Mouse (Mus musculus) limb, embryonic 11.5 days (tissue): ENCODE results near the gene Gas2l2. TPM values are rescaled to one million over a fixed set of nuclear protein-coding genes. Genes with fewer than 3 reads are reported as not detected.

Experiments
- ATAC-seq: fragments of 200-750 bp; cut with Nextera tagmentation; 2 replicates; pipeline ENCODE4 v1.8.0; 2017; ENCODE audit warnings: low read depth; ENCODE audit not compliant: insufficient number of reproducible peaks, low FRiP score, low TSS enrichment
- DNase-seq: peaks from one replicate; pipeline ENCODE4 v3.0.0-alpha.2; 2015; ENCODE audit warnings: low spot score
- H3K27ac ChIP-seq: fragments of 300-500 bp; sonication (generic); replicated peaks from 2 replicates; pipeline ENCODE4 v1.5.1; 2014; ENCODE audit warnings: low read depth, mild to moderate bottlenecking, low read length
- H3K27me3 ChIP-seq: fragments of 300-500 bp; sonication (generic); 2 replicates; pipeline ENCODE4 v1.6.1; 2014; ENCODE audit warnings: mild to moderate bottlenecking, low read length, mixed read lengths; ENCODE audit not compliant: control insufficient read depth, insufficient read depth
- H3K36me3 ChIP-seq: fragments of 300-500 bp; sonication (generic); 2 replicates; pipeline ENCODE4 v1.6.1; 2014; ENCODE audit warnings: mild to moderate bottlenecking, low read length, moderate library complexity, mixed read lengths; ENCODE audit not compliant: control insufficient read depth, insufficient read depth
- H3K4me1 ChIP-seq: fragments of 300-500 bp; sonication (generic); 2 replicates; pipeline ENCODE4 v1.6.1; 2014; ENCODE audit warnings: low read length, mixed read lengths; ENCODE audit not compliant: control insufficient read depth, insufficient read depth
- H3K4me2 ChIP-seq: fragments of 300-500 bp; sonication (generic); 2 replicates; pipeline ENCODE4 v1.6.1; 2014; ENCODE audit warnings: low read depth, mild to moderate bottlenecking, moderate library complexity; ENCODE audit not compliant: severe bottlenecking
- H3K4me3 ChIP-seq: fragments of 300-500 bp; sonication (generic); 2 replicates; pipeline ENCODE4 v1.5.1; 2014; ENCODE audit warnings: low read depth, low read length
- H3K9ac ChIP-seq: fragments of 300-500 bp; sonication (generic); 2 replicates; pipeline ENCODE4 v1.6.1; 2014; ENCODE audit warnings: mild to moderate bottlenecking, low read length
- H3K9me3 ChIP-seq: fragments of 300-500 bp; sonication (generic); 2 replicates; pipeline ENCODE4 v1.6.1; 2016; ENCODE audit warnings: low read length; ENCODE audit not compliant: control insufficient read depth
- WGBS: fragments of 180-500 bp; shearing (Covaris S2); extraction: QIAGEN DNeasy Blood & Tissue Kit; methylation state at CpG from one replicate; pipeline ENCODE4 v1.1.7; 2014; 5-methylcytosine and 5-hydroxymethylcytosine counted together
- polyA plus RNA-seq: library from polyadenylated mRNA; unstranded; fragments of >200 nt; fragmentation: Nextera tagmentation; extraction: Ambion mirVana; gene quantifications from 2 replicates; pipeline ENCODE4 v1.2.1, GENCODE M21; 2014

Gene Gas2l2
- polyA plus RNA-seq, 1 experiment from 2014 or later, result not detected

- no peak for DNase-seq
- no peak overlapping the region for H3K27ac ChIP-seq
- H3K9me3 ChIP-seq, result no peaks in the 10 kb centered on the region
- no peaks in the 10 kb centered on the region for H3K36me3 ChIP-seq
- 0 out of 2 replicates have a peak, but pooled peaks cover 2% of the 10 kb centered on the region for H3K4me1 ChIP-seq
- no peak overlapping the region; the same call in 1 of the 2 replicates for H3K4me3 ChIP-seq
- no peak overlapping the region for H3K4me2 ChIP-seq
- no peak overlapping the region for H3K9ac ChIP-seq
- 4% methylated on average over 38 of the region's 38 CpGs for WGBS
- no peak for ATAC-seq
- H3K27me3 ChIP-seq, result peaks cover 36% of the 10 kb centered on the region
Observed at GRCm38 (mm10) chr11:83418566-83418965, 10.7 kb downstream of the Gas2l2 start.

- Histone ChIP-seq H3K27me3 (peaks cover 36% of the 10 kb centered on the region), H3K36me3 (no peaks in the 10 kb centered on the region)
- WGBS, result 81% methylated on average over 7 of the region's 7 CpGs
Observed at GRCm38 (mm10) chr11:83417708-83418107, 11.5 kb downstream of the Gas2l2 start.

GRCm38 (mm10) chr11:83417080-83417479 lies 12.2 kb downstream of the Gas2l2 start:
- H3K27ac ChIP-seq, result no peak overlapping the region
- peaks cover 36% of the 10 kb centered on the region for H3K27me3 ChIP-seq
- ATAC-seq (no peak), DNase-seq (peak; percentile 84)
- H3K9me3 ChIP-seq, result no peaks in the 10 kb centered on the region
- H3K9ac ChIP-seq, result no peak overlapping the region
- H3K4me1 ChIP-seq, result 0 out of 2 replicates have a peak, but pooled peaks cover 2% of the 10 kb centered on the region
- H3K4me3 ChIP-seq, result no peak overlapping the region
- 13% methylated on average over 5 of the region's 5 CpGs for WGBS
- H3K4me2 ChIP-seq, result no peak overlapping the region
- H3K36me3 ChIP-seq, result no peaks in the 10 kb centered on the region

More at GRCm38 (mm10) chr11:83417708-83418107, 11.5 kb downstream of the Gas2l2 start:
- Histone ChIP-seq H3K4me2 (no peak overlapping the region), H3K4me3 (no peak overlapping the region), H3K4me1 (0 out of 2 replicates have a peak, but pooled peaks cover 2% of the 10 kb centered on the region), H3K9ac (no peak overlapping the region), H3K9me3 (no peaks in the 10 kb centered on the region), H3K27ac (no peak overlapping the region)
- ATAC-seq (no peak), DNase-seq (no peak)

DNA sequence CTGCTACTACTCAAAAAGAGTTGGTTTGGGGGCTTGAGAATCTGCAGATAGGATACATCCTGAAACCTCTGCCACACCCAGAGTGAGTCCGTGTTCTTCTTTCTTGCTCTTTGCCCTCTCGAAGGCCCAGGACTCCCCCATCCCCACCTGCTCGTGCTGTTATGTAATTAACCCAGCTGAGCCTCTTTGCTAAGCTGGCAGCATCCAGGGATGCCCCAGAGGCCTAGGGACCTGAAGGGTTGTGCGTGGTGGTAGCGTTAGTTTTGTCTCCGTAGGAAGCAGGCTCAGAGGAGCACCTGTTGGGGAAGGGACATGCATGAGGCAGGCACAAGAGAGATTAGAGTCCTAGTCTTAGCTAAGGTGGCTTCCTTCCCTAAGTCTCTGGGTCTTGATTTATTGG lies 18.7 kb downstream of the Gas2l2 start:
- peaks cover 5% of the 10 kb centered on the region; the same call in 1 of the 2 replicates for H3K4me1 ChIP-seq
- 46% methylated on average over 6 of the region's 6 CpGs for WGBS
- no peaks in the 10 kb centered on the region; the same call in 1 of the 2 replicates for H3K36me3 ChIP-seq
- no peak overlapping the region for H3K4me3 ChIP-seq
- ATAC-seq (no peak), DNase-seq (no peak)
- H3K9ac ChIP-seq, result no peak overlapping the region
- H3K4me2 ChIP-seq, result no peak overlapping the region; the same call in 1 of the 2 replicates
- H3K9me3 ChIP-seq, result no peaks in the 10 kb centered on the region
- H3K27me3 ChIP-seq, result no peaks in the 10 kb centered on the region
- no peak overlapping the region for H3K27ac ChIP-seq

GRCm38 (mm10) chr11:83409792-83410291 lies 19.4 kb downstream of the Gas2l2 start:
- peak; percentile 47 for DNase-seq
- Histone ChIP-seq H3K4me1 (peaks cover 5% of the 10 kb centered on the region; the same call in 1 of the 2 replicates), H3K4me2 (peak overlapping the region; percentile 90), H3K4me3 (peak overlapping the region; percentile 68), H3K27me3 (no peaks in the 10 kb centered on the region), H3K9ac (peak overlapping the region; percentile 77), H3K36me3 (no peaks in the 10 kb centered on the region; the same call in 1 of the 2 replicates), H3K27ac (no peak overlapping the region), H3K9me3 (no peaks in the 10 kb centered on the region)
- ATAC-seq, result peak; percentile 35; the same call in 1 of the 2 replicates
- 2% methylated on average over 25 of the region's 40 CpGs for WGBS

- H3K4me2 ChIP-seq, result peak within 1 kb of the TSS; percentile 90
- H3K36me3 ChIP-seq, result no peaks in the 10 kb centered on the region; the same call in 1 of the 2 replicates
- DNase-seq, result peak; percentile 57
- 0 out of 2 replicates have a peak, but pooled peaks have one; percentile 51 for ATAC-seq
- H3K27ac ChIP-seq, result no peak within 1 kb of the TSS
- 2% methylated on average over 30 of the region's 44 CpGs for WGBS
- H3K4me1 ChIP-seq, result peaks cover 5% of the 10 kb centered on the region; the same call in 1 of the 2 replicates
- H3K4me3 ChIP-seq, result peak within 1 kb of the TSS; percentile 68
- H3K9me3 ChIP-seq, result no peaks in the 10 kb centered on the region
- no peaks in the 10 kb centered on the region for H3K27me3 ChIP-seq
- peak within 1 kb of the TSS; percentile 77 for H3K9ac ChIP-seq
Observed at GRCm38 (mm10) chr11:83409087-83409754, 20.0 kb downstream of the Gas2l2 start, which contains the start of gene Rasl10b. Rasl10b (plus strand) TSS chr11:83409137.

- H3K4me1 ChIP-seq, result peaks cover 5% of the 10 kb centered on the region; the same call in 1 of the 2 replicates
- DNase-seq, result no peak
- H3K27me3 ChIP-seq, result no peaks in the 10 kb centered on the region
- no peak for ATAC-seq
- H3K9ac ChIP-seq, result no peak overlapping the region
- 41% methylated on average over 8 of the region's 8 CpGs for WGBS
- H3K9me3 ChIP-seq, result no peaks in the 10 kb centered on the region
- H3K4me3 ChIP-seq, result no peak overlapping the region
- no peak overlapping the region for H3K4me2 ChIP-seq
- H3K27ac ChIP-seq, result no peak overlapping the region
- no peaks in the 10 kb centered on the region; the same call in 1 of the 2 replicates for H3K36me3 ChIP-seq
Observed at GRCm38 (mm10) chr11:83408242-83408641, 21.0 kb downstream of the Gas2l2 start.

- Histone ChIP-seq H3K27me3 (no peaks in the 10 kb centered on the region), H3K4me2 (no peak overlapping the region), H3K9me3 (no peaks in the 10 kb centered on the region), H3K4me1 (peaks cover 5% of the 10 kb centered on the region; the same call in 1 of the 2 replicates), H3K4me3 (no peak overlapping the region), H3K27ac (no peak overlapping the region), H3K36me3 (no peaks in the 10 kb centered on the region; the same call in 1 of the 2 replicates), H3K9ac (no peak overlapping the region)
- no peak for ATAC-seq
- 65% methylated on average over 3 of the region's 3 CpGs for WGBS
- no peak for DNase-seq
Observed at GRCm38 (mm10) chr11:83406391-83406790, 22.9 kb downstream of the Gas2l2 start.
